Mouse (Mus musculus): ENCODE data around the gene Suox.

The Suox gene

GRCm38 (mm10) chr10:128627398-128628317 is 46.2 kb downstream of the Suox start:
- in situ Hi-C loops (cut with MboI, MseI) = loop anchor here (5.0 to 10.0 kb wide), 2 partner anchors 47 to 65 kb away; partner anchors contain the start of gene Suox (in 1 of the 2)

- in situ Hi-C loops (cut with MboI, MseI) = loop anchor here (5.0 to 10.0 kb wide), 2 partner anchors 48 to 64 kb away; partner anchors contain the start of gene Suox (in 1 of the 2)
Measured at GRCm38 (mm10) chr10:128626311-128627310, 47.3 kb downstream of the Suox start, which contains the start of gene Rps26. TSS of gene Rps26 (minus strand) at chr10:128626747.

GRCm38 (mm10) chr10:128625287-128625894 is 48.5 kb downstream of the Suox start:
- in situ Hi-C loops (cut with MboI, MseI) = loop anchor here (5.0 to 10.0 kb wide), 2 partner anchors 49 to 63 kb away; partner anchors contain the start of gene Suox (in 1 of the 2)

- in situ Hi-C loops (cut with MboI, MseI) = loop anchor here (5.0 to 10.0 kb wide), 2 partner anchors 52 to 1306 kb away; partner anchors contain the start of gene Suox (in 1 of the 2)
Measured at GRCm38 (mm10) chr10:128623106-128623613, 50.7 kb downstream of the Suox start.

DNA sequence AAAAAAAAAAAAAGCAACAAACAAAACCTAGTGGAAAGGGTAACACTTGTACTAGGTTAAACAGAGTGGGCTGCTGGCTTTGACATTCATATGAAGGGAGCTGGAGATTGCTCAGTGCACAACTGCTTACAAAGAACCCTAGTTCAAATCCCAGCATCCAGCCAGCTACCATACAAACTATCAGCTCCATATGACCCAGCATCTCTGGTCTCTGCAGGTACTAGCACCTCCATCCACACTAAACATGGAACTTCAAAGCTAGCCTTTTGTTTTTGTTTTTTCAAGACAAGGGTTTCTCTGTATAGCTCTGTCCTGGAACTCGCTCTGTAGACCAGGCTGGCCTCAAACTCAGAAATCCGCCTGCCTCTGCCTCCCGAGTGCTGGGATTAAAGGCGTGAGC is 51.2 kb downstream of the Suox start:
- in situ Hi-C loops (cut with MboI, MseI) = loop anchor here (5.0 to 10.0 kb wide), 2 partner anchors 52 to 1305 kb away; partner anchors contain the start of gene Suox (in 1 of the 2)

- in situ Hi-C loops (cut with MboI, MseI) = loop anchor here (5.0 to 10.0 kb wide), 2 partner anchors 53 to 1305 kb away; partner anchors contain the start of gene Suox (in 1 of the 2)
Measured at GRCm38 (mm10) chr10:128621986-128622520, 51.8 kb downstream of the Suox start.

DNA sequence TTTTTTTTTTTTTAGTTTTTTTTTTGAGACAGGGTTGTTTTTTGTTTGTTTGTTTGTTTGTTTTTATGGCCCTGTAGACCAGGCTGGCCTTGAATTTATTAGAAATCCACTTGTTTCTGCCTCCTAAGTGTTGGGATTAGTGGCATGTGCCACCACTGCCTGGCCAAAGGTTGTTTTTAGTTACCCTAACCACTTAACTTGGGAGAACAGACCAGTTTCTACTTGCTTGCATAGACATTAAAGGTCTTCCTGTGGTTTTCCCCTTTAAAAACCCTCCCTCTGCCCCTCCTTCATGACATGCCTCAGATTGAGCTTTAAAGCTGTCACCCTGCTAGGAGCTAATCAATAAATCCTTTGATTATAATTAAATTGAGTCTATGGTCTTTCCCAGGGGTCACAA is 53.6 kb downstream of the Suox start:
- in situ Hi-C loops (cut with MboI, MseI) = loop anchor here (5.0 to 10.0 kb wide), 2 partner anchors 55 to 1303 kb away; partner anchors contain the start of gene Suox (in 1 of the 2)
